Mouse (Mus musculus) frontal cortex, postnatal 10 days (tissue): ENCODE data around the gene Aco2.

Source experiments
- DNase-seq, 2 experiments: peaks; one replicate each; pipeline ENCODE4 v3.0.0; 2022; ENCODE audit warnings: low spot score in 2 of 2, mixed read lengths in 1 of 2

The Aco2 gene

DNA sequence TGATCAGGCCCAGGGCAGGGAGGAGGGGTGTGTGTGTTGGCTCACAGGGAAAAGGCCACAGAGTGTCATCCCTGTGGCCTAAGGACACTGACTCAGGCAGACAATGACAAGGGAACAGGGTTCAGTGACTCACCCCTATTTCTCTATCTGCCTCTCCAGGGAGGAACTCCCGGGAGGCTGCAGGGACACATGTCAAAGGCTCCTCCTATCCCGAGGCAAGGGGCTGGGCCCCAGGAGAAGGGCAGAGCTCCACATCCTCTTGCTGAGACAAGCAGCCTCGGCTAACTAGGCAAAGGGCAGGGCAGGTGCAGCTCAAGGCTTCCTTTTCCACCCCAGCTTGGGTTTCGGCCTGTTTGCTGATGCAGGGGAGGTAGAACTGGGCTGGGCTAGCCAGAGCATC lies 26.4 kb upstream of the Aco2 start:
- DNase-seq = no peak

DNA sequence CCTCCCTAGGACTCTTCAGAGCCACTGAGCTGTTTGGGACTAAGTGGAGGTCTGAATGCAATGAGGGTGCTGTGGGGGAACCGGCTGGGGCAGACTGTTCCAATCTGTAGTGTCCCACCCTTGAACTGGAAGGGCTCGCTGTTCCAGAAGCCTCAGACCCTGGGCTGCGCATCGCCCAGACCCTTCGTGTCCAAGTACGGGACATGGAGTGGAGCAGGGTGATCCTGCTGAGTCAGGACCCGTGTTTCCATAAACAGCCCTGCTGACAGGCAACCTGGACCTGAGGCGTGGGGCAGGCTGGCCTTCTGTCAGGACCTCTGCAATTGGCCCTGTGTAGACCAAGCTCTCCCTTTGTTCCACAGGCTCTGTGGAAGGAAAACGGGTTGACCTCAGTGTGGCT lies 25.4 kb upstream of the Aco2 start:
- no peak for DNase-seq

DNA sequence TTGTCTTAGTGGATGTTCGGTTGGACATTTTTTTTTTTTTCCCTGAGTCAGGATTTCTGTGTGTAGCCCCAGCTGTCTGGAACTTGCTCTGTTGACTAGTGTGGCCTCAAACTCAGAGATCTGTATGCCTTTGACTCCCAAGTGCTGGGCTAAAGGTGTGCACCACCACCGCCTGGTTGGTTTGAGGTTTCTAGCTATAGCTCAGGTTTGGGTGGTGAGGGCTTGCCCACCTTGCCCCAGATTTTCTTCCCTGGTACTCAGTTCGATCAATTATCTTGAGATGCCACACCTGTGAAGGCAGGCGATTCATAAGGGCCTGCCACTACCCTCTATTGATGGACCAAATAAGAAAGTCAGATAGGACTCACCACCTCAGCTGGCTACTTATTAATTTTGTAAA lies 24.9 kb upstream of the Aco2 start:
- DNase-seq = no peak

DNA sequence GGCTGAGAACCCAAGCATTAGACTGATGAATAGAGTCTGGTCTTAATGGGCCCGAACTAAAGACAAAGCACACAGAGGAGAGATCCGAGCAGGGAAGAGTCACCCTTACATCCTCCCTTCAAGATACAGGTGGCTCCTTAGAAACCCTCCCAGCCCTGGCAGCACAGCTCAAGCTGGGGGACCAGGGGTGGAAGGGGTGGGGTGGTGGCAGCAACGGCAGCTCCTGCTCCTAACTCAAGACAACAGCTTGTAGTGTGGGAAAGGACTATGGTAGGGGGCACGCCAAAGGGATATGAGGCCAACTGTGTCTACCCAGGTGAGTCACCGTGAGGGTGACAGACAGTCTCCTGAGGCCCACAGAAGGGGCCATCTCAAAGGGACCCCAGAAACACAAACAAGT lies 24.2 kb upstream of the Aco2 start:
- DNase-seq = no peak

DNA sequence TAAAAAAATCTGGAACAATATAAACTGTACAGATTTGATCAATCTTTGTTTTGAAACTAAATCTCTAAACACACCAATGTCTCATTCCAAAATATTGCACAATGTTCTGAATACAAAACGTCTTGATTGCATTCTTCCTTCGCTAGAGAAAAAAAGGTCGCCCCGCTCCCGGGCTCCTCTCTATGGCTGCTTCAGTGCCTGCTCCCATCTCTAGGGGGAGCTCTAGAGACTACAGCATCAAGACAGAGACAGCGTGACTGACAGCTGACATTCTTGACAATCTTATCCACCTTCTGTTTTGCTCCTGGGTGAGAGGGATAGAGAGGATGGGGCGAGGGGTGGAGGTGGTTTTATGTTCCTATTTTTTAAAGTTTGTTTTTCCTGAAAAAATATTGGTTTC lies 23.8 kb upstream of the Aco2 start:
- no peak for DNase-seq

DNA sequence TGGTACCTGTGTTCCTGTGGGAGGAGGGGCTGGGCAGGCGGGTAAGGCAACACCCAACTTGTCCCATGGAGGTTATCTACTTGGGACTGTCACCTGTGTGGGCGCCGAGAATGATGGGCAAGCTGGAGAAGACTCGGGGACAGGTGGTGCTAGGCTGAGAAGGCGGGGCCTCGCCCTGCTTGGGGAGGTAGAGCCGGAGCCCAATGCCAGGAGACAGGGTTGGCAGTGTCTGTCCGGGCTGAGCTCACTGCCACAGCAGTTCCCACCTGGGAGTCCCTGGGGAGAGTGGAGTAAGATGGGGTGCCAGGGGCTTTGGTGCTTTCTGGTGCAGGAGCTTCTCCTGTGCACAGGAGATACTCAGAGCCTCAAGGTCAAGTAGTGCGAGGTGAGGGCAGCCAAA lies 23.0 kb upstream of the Aco2 start:
- DNase-seq = no peak

DNA sequence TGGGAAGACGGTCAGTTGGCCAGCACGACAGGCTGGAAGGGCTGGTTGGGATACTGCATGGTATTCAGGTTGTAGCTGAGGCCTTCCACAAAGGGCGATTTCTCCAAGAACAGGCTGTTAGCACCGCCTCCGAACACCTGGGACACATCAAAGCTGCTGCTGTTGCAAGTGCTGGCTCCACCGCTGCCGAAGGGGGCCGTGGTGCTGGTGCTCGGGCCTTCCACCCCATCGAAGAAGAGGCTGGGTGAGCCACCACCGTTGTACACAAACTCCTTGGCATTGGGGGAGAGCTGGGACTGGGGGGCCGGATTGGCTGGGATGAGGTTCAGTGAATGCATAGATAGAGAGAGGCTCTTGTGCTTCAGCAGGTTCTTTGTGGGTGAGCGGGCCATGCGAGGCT lies 21.4 kb upstream of the Aco2 start:
- no peak for DNase-seq

DNA sequence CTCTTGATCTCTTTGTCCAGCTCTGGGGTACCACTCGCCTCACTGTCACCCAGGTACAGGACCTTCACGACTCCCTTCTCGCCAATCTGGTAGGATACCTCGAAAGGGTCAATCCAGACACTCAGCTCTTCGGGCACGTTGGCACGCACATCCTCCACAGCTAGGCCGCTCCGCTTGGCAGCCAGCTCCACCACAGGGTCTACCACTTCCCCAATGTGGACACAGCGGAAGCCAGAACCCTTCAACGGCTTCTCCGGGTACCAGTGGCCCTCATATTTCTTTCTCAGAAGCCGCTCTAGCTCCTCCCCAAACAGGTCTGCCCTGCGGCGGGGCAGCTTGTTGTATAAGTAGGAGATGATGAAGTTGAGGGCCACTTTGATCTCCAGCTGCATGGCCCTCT lies 20.7 kb upstream of the Aco2 start:
- DNase-seq = no peak

DNA sequence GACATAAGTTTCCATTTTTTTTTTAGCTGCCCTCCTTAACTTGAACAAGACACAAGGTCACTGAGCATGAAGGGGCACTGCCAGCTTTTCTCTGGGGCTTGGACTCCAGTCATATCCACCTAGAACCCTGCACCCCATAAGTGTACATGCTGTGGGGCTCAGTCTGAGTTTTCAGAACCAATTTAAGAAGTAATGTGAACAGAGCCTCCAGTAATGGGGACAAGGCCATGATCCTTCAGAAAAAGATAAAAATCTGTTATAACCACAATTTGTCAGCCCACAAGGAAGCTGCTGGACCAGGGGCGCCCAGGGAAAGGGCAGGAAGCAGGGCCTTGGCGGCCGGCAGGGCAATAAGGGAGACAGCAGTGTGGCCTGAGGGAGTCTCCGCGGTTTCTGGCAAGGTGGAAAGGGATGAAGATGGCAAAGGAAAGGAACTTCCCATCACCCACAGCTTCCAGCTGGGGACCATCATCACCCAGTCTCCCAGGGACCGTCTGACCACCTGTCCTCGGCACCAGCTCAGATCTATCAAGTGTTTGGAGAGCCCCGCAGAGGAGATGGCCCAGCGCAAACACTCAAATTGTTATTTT lies 19.6 kb upstream of the Aco2 start:
- no peak for DNase-seq

DNA sequence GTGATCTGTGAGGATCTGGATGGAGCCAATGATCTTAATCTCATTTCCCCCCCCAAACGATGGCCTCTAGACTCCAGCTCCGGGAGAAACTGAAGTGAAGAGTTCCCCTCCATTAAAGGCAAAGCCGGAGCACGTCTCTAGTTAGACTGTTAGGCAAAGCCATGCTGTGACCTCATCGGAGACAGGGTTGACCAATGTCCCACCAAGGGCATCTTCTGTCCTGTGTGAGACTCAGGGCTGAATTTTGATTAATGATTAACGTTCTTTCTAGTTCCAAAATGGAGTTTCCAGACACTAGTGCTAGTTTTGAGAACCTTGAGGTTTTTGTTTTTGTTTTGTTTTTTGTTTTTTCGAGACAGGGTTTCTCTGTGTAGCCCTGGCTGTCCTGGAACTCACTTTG lies 19.0 kb upstream of the Aco2 start:
- no peak for DNase-seq

DNA sequence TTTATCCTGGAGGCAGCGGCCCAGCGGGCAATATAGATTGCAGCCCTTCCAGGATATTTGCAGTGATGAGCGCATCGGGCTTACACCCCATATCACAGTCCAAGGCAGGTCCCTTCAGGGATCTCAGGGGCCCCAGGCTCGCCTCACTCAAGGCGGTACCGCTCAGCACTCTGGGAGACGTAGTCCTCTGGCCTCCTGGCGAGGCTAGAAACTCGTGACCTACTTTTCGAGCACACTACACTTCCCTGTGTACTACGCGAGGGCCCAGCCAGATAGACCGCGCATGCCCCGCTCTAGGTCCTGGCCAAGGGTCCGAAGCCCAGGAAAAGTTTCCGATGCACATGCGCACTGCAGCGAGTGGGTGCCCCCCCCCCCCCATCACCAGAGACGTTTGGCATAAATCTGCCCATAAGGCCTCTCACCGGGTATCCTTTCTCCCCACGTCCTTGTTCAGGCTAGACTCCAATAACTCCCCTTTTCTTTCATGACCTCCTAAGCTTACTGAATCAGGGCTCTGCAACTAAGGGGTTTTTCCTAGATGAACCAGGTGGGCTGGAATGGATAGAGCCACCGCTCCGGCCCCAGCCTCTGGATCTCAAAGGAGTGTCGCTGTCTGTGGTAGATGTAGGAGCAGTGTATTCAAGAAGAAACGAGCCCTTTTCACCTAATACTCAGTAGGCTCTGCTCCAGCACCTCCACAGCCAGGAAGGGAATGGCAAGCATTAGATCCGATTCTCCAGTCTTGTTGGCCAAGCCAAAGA lies 15.9 kb upstream of the Aco2 start:
- peak; percentile 77 to 79 for DNase-seq

DNA sequence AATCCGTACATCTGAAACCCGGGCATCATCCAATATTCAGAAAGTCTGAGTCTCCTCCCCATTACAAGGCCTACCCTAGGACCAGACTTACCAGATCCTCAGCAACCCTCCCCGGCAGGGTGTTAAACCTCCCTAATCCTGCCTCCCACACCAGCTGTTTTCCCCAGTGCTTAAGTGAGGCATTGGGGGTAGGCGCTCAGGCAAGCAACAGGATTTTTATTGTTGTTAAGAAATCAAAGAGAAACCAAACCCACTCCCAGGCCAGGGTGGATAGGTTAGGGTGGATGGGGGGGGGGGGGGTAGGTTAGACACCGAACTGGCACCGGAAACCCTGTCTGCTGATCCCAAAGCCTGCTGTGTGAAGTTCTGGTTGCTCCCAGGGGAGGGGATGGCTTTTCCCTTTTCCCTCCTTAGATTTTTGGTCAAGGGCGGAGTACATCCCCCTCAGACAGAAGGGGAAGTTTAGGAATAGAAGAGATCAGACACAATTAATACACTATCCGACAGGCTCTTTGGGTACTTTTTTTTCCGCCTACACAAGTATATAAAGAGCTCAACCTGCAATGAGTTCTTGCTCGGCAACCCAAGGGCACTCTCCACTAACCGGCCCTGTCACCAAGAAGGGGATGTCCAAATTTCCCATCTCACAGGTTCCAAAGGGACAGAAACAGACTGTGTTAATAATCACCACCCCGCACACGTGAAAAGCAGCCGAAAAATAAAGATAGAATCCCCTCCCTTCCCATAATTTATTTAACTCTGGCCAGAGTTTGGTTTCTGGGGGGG lies 15.0 kb upstream of the Aco2 start:
- DNase-seq = no peak

DNA sequence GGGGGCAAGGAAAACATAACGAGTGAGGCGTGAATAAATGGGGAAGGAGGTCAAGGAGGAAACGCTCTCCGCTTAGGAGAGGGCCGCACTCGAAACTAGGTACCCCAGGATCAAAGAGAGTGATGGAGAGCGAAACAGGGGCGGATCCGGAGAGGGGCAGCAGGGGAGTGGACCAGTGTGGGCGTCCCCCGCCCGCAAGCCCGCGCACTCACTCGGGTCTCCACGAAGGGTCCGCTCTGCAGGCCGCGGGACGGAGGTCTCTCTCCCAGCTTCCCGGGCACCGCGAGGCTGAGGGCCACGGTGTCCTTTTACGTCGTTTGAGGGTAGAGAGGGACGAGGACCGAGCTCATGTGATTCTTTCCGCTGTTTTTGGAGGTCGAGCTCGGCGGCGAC lies 14.4 kb upstream of the Aco2 start:
- DNase-seq = no peak

DNA sequence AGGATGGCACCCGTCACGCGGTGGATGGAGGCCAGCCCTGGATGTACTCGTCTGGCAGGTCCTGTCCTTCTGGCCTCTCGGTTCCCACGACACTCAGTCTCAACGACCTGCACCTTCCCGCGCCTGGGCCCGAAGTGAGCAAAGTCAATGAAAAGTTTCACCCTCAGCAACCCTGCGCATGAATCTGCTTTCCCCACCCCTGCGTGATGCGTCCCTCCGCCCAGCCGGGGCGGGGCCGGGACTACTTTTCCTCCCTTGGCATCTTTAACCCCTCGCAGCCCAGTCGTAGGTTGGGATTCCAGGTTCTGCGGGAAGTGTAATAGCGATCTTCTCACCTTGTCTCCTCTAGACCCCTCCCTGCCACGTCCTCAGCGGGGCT lies 14.0 kb upstream of the Aco2 start:
- DNase-seq = peak; percentile 84 to 92

DNA sequence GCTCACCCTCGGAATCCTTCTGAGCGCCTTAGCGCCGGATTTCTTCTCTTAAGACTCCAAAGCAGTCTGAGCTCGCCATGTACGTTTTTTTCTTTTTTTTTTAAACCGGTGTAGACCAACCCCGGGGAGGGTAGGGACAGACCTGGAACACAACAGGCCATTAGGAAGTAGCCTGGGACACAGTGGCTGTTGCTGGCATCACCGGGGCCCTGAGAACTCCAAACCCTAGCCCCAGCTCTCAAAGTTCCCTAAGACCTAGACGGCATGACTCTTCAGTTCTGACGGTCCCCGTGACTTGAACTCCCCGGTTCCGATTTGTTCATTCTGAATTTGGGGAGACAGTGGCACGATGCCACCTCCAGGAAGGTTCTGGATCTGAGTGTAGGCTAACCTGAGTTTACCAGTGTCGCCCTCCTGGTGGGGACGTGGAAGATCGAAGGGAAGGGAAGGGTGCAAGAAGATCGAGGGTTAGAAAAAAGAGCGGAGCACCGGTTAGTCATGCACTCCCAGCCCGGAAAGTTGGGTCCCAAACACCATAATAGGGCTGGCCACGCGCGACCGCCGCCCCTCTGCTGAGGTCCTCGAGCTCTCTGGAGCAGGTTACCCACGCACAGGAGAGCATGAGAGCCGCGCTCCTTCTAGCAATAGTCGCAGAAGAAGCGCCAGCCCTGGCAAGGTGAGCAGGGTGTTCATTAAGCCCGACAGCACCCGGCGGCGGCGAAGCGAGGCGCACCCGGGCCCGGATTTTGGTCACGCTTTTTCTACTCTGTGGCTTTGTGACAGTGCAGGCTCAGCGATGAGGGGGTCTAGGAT lies 13.4 kb upstream of the Aco2 start, which contains the start of gene Tob2:
TSS of gene Tob2 (minus strand) at position 280 of the 813 bp plus-strand sequence.
- DNase-seq = peak; percentile 64 to 71

DNA sequence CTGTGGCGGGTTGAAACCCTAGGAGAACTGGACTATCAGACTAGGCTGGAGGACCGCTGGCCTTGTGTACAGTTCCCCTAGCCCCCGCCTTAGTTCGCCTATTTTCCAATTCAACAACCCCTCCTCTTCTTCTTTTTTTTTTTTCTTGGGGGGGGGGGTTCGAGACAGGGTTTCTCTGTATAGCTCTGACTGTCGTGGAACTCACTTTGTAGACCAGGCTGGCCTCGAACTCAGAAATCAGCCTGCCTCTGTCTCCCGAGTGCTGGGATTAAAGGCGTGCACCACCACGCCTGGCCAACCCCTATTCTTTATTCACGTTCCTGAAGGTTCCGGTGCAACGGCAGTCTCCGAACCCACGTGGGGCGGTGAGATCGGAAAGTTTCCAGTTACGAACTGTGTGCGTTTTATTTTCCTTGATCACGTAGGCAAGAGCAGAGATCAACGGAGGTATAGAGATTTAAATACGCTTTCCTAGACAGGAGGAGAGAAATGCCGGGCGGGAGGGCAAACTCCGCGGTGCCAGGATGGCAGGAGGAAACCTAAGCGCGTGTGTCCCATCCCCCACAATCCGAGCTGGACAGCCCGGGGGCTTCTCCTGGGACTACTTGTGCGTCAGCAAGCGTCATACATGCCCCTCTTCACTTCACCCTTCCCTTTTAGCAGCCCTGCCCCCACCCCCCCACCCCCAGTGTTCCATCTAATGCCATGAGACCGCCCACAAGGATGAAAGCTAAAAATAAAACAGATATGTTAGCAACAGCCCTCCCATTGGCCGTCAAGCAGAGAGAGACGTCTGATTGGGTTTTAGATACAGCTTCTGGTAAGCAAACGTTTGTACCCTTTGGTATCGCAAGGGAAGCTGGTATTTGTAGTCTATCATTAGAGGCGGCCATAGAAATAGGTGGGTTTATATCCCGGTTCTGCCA lies 12.5 kb upstream of the Aco2 start:
- peak; percentile 85 to 91 for DNase-seq

DNA sequence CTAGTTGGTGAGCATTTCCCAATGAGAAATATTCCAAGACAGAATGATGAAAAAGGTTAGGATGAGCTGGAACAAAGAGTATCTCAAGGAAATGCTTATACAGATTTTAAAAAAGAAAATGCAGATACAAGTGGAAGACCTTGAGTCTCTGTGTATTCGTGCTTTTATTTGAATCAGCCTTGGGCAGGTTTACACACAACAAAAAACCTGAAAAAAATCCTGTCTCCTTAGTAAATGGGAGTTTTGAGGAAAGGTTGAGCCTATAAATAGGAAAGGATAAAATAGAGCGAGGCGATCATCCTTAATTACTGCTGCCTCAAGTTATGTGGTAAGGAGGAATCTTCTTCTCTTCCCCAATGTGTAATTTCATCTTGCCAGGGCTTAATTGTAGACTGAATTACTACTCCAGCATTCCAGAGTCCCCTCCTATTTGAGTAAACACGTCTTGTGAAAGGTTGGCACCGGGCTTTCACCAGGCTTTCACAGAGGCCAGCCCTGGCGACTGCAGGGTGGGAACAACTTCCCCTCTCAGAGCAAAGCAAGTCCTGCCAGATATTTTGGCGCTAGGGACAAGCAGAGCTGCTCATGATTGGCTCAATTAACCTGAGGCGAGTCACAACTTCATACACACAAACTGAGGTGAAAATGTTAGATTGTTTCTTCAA lies 11.5 kb upstream of the Aco2 start:
- DNase-seq = no peak

DNA sequence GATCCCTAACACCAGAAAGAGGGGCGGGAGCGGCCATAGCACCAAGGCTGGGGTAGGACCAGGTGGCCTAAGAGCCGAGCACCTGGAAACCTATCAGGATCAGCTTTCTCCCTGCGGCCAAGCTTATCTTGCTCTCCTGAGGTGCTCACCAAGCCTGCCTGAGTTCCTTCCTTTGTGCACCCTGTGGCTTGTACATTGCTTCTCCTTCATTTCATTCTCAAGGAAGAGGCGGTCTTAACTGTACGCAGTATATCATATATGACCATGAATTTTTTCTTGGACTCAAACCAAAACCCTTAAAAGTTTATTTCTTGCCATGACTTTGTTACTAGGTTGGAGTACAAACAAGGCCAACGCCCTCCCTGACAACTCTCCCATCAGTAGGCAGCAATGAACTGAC lies 7.9 kb upstream of the Aco2 start:
- no peak for DNase-seq

DNA sequence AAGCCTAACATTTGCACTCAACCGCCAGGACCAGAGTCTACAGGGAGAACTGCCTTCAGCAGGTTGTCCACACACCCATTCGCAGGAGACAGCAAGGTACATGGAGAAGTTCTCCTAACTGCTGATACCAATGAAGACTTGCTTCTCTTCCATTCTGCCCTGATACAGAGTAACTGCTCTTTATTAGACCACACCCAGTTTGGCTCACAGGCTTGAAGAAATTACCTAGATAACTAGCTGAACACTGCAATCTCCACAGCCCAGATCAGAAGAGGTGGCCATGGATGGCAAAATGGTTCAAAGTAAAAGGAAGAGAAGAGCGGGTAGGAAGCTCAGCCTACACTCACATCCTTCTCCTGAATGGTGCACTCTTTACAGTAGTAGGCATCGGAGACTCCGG lies 2.1 kb upstream of the Aco2 start:
- DNase-seq = no peak

DNA sequence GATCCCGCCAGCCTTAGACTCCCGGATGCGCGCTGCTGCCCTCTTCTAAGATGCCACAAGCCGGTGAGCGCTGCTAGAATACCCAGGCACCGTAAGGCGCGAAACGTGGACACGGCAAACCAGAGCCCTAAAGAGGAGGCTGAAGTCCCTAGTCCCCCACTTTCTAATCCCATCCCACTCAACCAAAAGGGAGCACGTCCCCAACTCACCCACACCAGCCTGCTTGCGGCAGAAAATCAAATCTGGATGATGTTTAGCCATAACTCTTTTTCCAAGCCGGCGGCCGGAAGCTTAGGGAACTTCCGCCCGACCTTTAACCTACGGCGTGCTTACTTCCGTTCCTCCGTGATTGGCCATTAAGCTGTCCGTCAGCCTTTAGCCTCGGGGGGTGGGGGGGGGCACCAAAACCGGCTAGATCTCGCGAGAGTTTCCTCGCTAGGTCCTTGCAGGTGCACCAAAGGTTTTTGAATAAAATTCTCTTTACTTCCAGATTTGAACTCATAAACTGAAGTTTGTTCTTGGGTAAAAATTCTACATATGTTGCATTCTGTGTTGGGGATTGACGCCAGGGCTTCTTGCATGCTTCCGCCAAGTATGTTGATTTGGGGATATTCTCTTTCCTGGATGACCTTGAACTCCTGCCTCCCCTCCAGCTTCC lies 376 bp upstream of the Aco2 start, which contains the start of gene Phf5a:
TSS of gene Phf5a (minus strand) at position 308 of the 658 bp plus-strand sequence.
- DNase-seq = peak; percentile 77 to 79
